Comparison of ENCODE assay signal across 8 mouse cellular contexts in genomic region chr2:59600123-59600840, GRCm38 (mm10). TPM values are rescaled to one million over a fixed set of nuclear protein-coding genes. Genes with fewer than 3 reads are reported as not detected.
DNase-seq lines count a peak whose midpoint lies in the region; ATAC-seq and TF ChIP-seq lines count a peak whose summit lies in the region.

No protein-coding gene starts in this region.

- no peaks in the 10 kb centered on the region for H3K27me3 ChIP-seq in lung, embryonic 14.5 days (ENCODE audit: insufficient read depth, low read length)
- H3K27me3 ChIP-seq in lung, postnatal 0 days (replicated peaks; ENCODE audit: insufficient read depth, low read length), result no peaks in the 10 kb centered on the region
- no peaks in the 10 kb centered on the region for H3K27me3 ChIP-seq in heart, adult 2 months (ENCODE audit: control insufficient read depth, insufficient read depth, low read length)
- no peaks in the 10 kb centered on the region for H3K27me3 ChIP-seq in neural tube, embryonic 14.5 days (ENCODE audit: control insufficient read depth, insufficient read depth, low read length)

- TF ChIP-seq CTCF in lung, embryonic 14.5 days (IDR thresholded peaks at IDR 0.05; ENCODE audit: low read depth), result no peak
- no peak for TF ChIP-seq CTCF in lung, postnatal 0 days (IDR thresholded peaks at IDR 0.05)
- no peak for TF ChIP-seq CTCF in heart, adult 2 months (IDR thresholded peaks at IDR 0.05)

- ATAC-seq in lung, embryonic 14.5 days (ENCODE audit: insufficient read depth), result peak; percentile 62; the same call in 1 of the 2 replicates
- ATAC-seq in lung, postnatal 0 days, result no peak
- ATAC-seq in neural tube, embryonic 14.5 days (ENCODE audit: low read depth), result peak; percentile 83

- no peaks in the 10 kb centered on the region for H3K79me2 ChIP-seq in heart, adult 2 months (replicated peaks; ENCODE audit: control insufficient read depth, insufficient read depth, low read length)

- peaks cover 11% of the 10 kb centered on the region for H3K4me1 ChIP-seq in lung, embryonic 14.5 days (ENCODE audit: insufficient read depth)
- H3K4me1 ChIP-seq in lung, postnatal 0 days (ENCODE audit: insufficient read depth, low read depth, low read length), result 0 out of 2 replicates have a peak, but pooled peaks cover 3% of the 10 kb centered on the region
- H3K4me1 ChIP-seq in heart, adult 2 months (ENCODE audit: control insufficient read depth, insufficient read depth, low read length), result no peaks in the 10 kb centered on the region; the same call in 1 of the 2 replicates
- H3K4me1 ChIP-seq in neural tube, embryonic 14.5 days (ENCODE audit: control insufficient read depth, insufficient read depth, low read length), result peaks cover 4% of the 10 kb centered on the region; the same call in 1 of the 2 replicates

- H3K36me3 ChIP-seq in lung, embryonic 14.5 days (ENCODE audit: insufficient read depth), result no peaks in the 10 kb centered on the region
- H3K36me3 ChIP-seq in lung, postnatal 0 days (ENCODE audit: insufficient read depth, low read length), result no peaks in the 10 kb centered on the region
- H3K36me3 ChIP-seq in heart, adult 2 months (ENCODE audit: control insufficient read depth, insufficient read depth, low read length), result no peaks in the 10 kb centered on the region
- no peaks in the 10 kb centered on the region for H3K36me3 ChIP-seq in neural tube, embryonic 14.5 days (ENCODE audit: control insufficient read depth, insufficient read depth, low read length)

- H3K9me3 ChIP-seq in lung, embryonic 14.5 days (ENCODE audit: low read depth, low read length), result no peaks in the 10 kb centered on the region
- H3K9me3 ChIP-seq in lung, postnatal 0 days (ENCODE audit: low read length), result no peaks in the 10 kb centered on the region
- H3K9me3 ChIP-seq in neural tube, embryonic 14.5 days (ENCODE audit: control insufficient read depth, low read length), result no peaks in the 10 kb centered on the region

- no peak overlapping the region for H3K9ac ChIP-seq in lung, embryonic 14.5 days
- no peak overlapping the region for H3K9ac ChIP-seq in lung, postnatal 0 days (replicated peaks; ENCODE audit: low read depth)
- no peak overlapping the region for H3K9ac ChIP-seq in heart, adult 2 months (ENCODE audit: low read depth, low read length)
- no peak overlapping the region for H3K9ac ChIP-seq in neural tube, embryonic 14.5 days (replicated peaks; ENCODE audit: low read depth, low read length)

- H3K27ac ChIP-seq in lung, embryonic 14.5 days (ENCODE audit: low read depth), result peak overlapping the region; percentile 61; the same call in 1 of the 2 replicates
- no peak overlapping the region for H3K27ac ChIP-seq in lung, postnatal 0 days (ENCODE audit: low read length)
- H3K27ac ChIP-seq in heart, adult 2 months, result no peak overlapping the region
- no peak overlapping the region for H3K27ac ChIP-seq in neural tube, embryonic 14.5 days (ENCODE audit: low read depth, low read length)

- no peak overlapping the region for H3K4me3 ChIP-seq in lung, embryonic 14.5 days (ENCODE audit: low read depth, low read length)
- no peak overlapping the region for H3K4me3 ChIP-seq in lung, postnatal 0 days (ENCODE audit: low read depth, low read length)
- H3K4me3 ChIP-seq in heart, adult 2 months, result no peak overlapping the region
- no peak overlapping the region for H3K4me3 ChIP-seq in neural tube, embryonic 14.5 days (ENCODE audit: low read depth, low read length)

- H3K4me2 ChIP-seq in lung, embryonic 14.5 days, result peak overlapping the region; percentile 2; the same call in 1 of the 2 replicates
- H3K4me2 ChIP-seq in lung, postnatal 0 days (replicated peaks; ENCODE audit: low read depth, low read length), result no peak overlapping the region
- no peak overlapping the region for H3K4me2 ChIP-seq in neural tube, embryonic 14.5 days (ENCODE audit: low read depth, low read length)

- no peak for TF ChIP-seq POLR2A in heart, adult 2 months (IDR thresholded peaks at IDR 0.05; ENCODE audit: insufficient read depth, low read depth, low read length)

- no peak for TF ChIP-seq EP300 in lung, postnatal 0 days (IDR thresholded peaks at IDR 0.05)
- no peak for TF ChIP-seq EP300 in heart, adult 2 months (IDR thresholded peaks at IDR 0.05; ENCODE audit: insufficient read depth, low read depth, low read length)

- DNase-seq in lung, embryonic 14.5 days, result peak; percentile 62
- DNase-seq in lung, postnatal 0 days (ENCODE audit: low spot score), result no peak
- peak; percentile 86 to 88 for DNase-seq in cerebellum, postnatal 36 days
- peak; percentile 56 to 62 for DNase-seq in heart, adult 2 months
- DNase-seq in kidney, adult 9 months, result peak; percentile 83
- DNase-seq in left cerebral cortex, adult 9 months (ENCODE audit: low spot score in 2 of 2), result no peak
- no peak for DNase-seq in yolk sac, embryonic 10.5 days (ENCODE audit: low spot score)

- WGBS in lung, embryonic 14.5 days, result 46% methylated on average over 19 of the region's 19 CpGs
- WGBS in lung, postnatal 0 days, result 67% methylated on average over 19 of the region's 19 CpGs
- 69% methylated on average over 19 of the region's 19 CpGs for WGBS in heart, adult 2 months
- WGBS in neural tube, embryonic 14.5 days, result 40% methylated on average over 19 of the region's 19 CpGs

- intact Hi-C loops in heart, adult 2 months (cut with DNase I), result no loop called here

RNA-seq across cellular contexts. Expression of gene Tanc1, which starts 11.6 kb away (rescaled TPM):
- 28.8 and 31.0 TPM in 2 replicates for polyA plus RNA-seq in lung, embryonic 14.5 days (2014; fragmentation: Nextera tagmentation; extraction: Ambion mirVana)
- polyA plus RNA-seq in lung, postnatal 0 days (2015; fragmentation: Nextera tagmentation; extraction: Ambion mirVana), result 20.9 and 24.0 TPM in 2 replicates
- total RNA-seq in heart, adult 2 months (2021), result 10 to 100 TPM; 25.6 to 26.2 TPM
- polyA plus RNA-seq in heart, adult 2 months (2012; rRNA removed), result 8.1 and 13.9 TPM in 2 replicates
- polyA plus RNA-seq in neural tube, embryonic 14.5 days (2014; fragmentation: Nextera tagmentation; extraction: Ambion mirVana), result 5.2 and 7.2 TPM in 2 replicates

Comparison
In these comparisons a context has a peak if more than half of its experiments do, and no peak if none do; other contexts are left out.
1. DNase-seq: peak in lung, embryonic 14.5 days (single experiment), cerebellum, postnatal 36 days (2 of 2), heart, adult 2 months (2 of 2) and kidney, adult 9 months (single experiment); none in lung, postnatal 0 days (single experiment), left cerebral cortex, adult 9 months (0 of 2) and yolk sac, embryonic 10.5 days (single experiment).